Mouse (Mus musculus) cerebellum, postnatal 4 days (tissue): Measurements from ENCODE around the gene Fbln2.
A peak's percentile ranks its signal among the peaks of the same experiment; 100 is the strongest.

ENCODE experiments used
- DNase-seq, 2 experiments: peaks; one replicate each; pipeline ENCODE4 v3.0.0; 2022; ENCODE audit warnings: low spot score in 2 of 2, mixed read lengths in 1 of 2

Fbln2 gene

DNA sequence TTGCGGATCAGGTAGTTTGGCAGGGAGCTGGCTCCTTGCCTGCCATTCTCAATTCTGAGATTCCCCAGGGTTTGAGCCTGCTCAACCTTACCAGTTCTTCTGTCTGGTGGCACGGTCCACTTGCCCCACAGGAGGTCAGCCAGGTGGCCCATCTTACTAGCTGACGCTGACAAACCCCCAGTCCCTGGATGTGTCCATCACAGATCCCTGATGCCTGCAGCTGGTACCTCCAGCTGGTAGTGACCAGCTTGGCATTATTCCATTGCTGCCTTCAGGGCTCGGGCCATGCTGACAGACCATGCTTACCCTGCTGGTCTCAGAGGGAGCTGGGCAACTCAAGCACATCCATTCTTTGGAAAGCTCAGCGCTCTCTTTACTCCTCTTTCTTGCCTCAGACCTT, 18.7 kb downstream of the Fbln2 start:
- DNase-seq: no peak

DNA sequence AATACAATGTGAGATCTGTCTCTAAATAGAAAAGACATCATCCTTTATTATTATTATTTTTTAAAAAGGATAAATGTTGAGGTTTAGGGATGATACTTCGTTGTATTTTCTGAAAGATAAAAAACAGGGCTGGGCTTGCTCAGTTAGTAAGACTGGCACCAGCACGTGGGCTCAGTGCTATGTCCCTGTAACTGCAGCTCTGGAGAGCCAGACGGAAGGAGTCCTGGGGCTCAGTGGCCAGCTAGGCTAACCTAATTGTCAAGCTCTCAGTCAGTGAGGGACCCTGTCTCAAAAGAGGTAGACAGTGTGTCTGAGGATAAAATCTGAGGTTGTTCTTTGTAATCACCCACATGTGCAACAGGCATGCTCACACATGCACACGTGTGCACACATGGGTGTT, 19.3 kb downstream of the Fbln2 start:
- DNase-seq: no peak

DNA sequence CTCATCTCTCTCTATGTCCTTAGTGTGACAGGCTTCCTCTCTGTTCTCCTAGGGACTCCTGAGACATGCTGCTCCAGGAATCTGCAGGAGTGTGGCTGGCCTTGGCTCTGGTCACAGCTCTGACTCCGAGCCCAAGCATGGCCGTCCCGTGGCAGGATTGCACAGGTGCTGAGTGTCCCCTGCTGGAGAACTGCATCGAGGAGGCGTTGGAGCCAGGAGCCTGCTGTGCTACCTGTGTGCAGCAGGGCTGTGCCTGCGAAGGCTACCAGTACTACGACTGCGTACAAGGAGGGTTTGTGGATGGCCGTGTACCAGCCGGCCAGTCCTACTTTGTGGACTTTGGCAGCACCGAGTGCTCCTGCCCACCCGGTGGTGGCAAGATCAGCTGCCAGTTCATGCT, 20.8 kb downstream of the Fbln2 start:
- DNase-seq: no peak

DNA sequence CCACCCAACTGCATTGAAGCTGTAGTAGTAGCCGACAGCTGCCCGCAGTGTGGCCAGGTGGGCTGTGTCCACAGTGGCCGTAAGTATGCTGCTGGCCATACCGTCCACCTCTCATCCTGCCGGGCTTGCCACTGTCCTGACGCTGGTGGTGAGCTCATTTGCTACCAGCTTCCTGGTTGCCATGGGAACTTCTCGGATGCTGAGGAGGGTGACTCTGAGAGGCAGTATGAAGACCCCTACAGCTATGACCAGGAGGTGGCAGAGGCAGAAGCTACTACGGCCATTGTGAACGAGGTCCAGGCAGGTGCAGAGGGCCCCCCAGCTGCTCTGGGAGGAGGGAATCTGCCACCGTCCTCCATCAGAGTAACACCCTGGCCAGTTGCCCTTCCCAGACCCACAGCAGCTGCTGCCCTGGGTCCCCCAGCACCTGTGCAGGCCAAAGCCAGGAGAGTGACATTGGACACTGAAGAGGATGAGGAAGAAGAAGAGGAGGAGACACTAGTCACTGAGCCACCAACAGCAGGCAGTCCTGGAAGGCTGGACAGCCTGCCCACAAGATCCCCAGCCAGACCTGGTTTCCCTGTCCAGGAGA, 21.3 kb downstream of the Fbln2 start:
- DNase-seq: no peak

DNA sequence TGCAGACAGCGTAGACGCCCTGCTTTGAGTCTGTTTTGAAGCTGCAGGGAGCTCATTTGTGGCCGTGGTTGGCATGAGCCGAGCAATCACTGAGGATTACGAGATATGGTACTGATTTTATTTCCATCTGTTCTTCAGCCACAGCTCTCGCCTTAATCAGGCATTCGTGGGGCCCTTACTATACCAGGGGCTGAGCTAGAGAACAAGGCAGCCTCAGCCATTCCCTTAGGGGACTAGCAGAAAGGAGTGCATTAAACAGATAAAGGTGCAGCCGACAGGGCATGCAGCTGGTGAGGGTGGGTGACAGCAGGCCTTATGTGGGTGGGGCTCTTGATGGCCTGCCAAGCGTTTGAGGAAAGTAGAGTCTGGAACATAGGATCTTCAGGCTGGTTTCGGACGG, 23.8 kb downstream of the Fbln2 start:
- no peak for DNase-seq

DNA sequence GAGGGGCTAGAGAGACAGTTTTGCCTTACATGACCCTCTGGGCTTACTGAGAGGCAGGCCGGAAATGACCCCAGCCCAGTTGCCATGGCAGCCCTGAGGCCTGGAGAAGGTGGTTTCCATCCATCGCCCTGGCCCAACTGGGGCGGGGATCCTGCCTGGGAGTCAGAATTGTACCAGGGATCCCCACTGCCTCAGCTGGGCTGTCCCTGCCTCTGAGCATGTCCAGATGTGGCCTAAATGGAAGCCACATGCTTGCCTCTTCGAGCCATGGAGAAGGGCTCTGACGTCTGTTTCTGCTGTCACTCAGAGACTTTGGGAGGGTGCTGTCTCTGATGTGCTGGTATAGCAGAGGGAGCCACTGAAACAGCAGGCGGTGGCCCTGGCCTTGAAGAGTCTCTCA, 24.2 kb downstream of the Fbln2 start:
- no peak for DNase-seq

DNA sequence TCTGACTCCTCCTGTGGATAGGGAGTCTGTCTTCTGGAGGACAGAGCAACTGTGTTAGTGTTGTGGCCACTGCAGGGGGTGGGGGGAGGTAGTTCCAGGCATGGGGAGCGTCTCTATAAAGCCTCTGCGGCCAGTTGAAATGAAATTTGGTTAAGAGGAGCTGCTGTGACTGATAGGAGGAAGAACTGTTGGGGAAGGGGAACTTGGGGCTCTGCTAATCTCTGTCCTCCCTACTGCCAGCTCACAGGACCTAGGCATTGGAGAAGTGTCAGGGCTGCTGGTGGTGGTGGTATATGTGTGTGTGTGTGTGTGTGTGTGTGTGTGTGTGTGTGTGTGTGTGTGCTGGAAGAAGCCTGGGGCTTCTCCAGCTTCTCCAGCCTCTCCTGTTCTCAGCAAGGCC, 25.0 kb downstream of the Fbln2 start:
- DNase-seq: no peak

DNA sequence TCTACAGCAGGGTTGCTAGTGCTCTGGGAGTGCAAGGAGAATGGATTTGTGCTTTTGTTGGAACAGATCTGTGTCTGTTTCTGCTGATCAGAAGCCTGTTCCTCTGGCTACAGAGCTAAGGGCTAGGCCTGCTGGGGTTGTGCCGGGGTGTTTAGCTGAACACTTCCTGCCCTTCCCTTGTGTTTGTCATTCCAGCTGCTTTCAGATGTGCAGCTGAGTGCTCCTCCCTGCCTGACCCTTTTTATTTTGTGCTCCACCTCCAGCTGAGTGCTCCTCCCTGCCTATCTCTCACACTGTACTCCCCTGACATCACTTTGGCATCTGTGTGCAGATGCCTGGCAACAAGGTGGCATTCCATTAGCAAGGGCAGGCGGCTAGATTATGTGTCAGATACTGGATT, 28.3 kb downstream of the Fbln2 start:
- DNase-seq: no peak

DNA sequence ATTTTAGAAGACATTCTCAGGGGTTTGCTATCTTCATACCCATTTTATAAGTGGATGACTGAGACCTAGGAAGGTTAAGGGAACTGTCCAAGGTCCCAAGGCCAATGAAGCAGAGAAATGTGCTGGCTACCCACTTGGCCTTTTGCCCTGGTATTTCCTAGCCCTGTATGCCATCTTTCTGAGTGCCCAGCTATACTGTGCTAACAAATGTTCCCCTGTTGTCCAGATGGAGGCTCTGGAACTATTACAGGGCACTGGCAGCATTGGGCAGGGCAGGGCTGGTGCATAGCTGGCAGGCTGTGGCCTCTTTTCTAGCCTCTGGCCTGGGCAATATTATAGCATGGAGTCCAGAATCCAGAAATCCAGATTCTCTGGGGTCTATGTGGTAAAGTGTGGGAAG, 28.7 kb downstream of the Fbln2 start:
- no peak for DNase-seq

DNA sequence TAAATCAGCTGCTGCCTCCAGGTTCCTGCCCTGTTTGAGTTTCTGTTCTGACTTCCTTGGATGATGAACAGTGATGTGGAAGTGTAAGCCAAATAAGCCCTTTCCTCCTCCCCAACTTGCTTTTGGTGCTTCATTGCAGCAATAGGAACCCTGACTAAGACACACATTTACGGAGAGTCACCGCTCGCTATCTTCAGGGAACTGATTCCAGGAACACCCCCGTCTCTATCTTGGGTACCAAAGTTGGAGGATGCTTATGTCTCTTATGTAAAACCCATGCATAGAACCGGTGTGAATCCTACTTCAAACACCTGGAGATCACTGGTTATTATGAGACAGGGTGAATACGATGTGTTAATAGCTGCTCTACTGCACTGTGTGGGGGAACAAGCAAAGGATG, 31.1 kb downstream of the Fbln2 start:
- no peak for DNase-seq

DNA sequence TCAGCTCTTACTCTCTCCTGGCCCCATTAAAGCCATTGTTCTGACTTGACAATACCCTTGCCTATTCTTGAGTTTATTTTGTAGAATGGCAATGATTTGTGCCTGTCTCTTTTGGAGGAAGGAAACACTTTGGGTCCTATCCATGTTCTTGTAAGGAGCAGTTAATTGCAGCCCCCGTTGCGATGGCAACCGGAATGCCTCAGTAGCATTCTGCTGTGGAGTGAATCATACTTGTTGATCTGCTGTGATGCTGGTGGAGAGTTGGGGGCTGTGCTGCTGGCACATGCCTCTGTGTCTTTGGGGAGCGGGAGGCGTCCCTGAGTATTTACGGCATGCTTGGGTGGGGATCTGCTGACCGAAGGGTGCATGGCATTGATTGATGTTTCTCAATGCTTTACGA, 32.1 kb downstream of the Fbln2 start:
- DNase-seq: no peak

DNA sequence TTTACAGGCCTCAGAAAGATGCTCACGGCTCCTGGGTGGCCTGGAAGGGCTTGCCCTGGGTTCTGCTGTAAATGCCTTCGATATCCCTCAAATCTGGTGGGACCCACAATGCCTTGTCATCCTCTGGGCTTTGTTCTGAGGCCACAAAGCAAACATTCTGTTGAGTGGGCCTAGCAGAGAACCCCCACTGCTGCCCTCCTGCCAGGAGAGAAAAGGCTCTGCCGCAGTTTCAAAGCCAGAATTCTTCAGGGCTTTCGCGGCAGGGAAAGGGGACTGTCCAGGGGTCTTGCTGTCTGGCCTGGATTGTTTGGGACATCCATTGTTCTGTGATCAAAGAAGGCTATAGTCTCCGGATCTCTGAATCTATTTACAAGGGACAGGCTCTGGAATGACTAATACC, 33.1 kb downstream of the Fbln2 start:
- no peak for DNase-seq

DNA sequence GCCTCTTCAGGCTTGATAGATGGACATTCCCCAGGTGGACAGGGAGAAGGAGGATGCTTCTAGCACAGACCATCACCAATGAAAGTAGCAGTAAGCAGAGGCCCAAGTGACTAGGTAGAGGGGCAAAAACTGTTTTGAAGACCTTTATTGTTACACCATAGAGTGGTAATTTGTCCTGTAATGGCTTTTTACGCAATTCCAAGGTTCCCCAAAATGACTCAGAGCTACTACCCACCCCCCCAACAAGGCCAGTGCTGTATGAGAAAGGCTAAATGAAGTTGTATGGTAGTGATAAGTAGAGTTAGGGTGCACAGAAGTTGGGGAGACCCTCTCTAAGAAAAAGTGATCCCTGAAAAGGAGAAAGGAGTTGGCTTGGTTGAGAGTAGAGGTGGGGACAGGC, 35.1 kb downstream of the Fbln2 start:
- DNase-seq: no peak

DNA sequence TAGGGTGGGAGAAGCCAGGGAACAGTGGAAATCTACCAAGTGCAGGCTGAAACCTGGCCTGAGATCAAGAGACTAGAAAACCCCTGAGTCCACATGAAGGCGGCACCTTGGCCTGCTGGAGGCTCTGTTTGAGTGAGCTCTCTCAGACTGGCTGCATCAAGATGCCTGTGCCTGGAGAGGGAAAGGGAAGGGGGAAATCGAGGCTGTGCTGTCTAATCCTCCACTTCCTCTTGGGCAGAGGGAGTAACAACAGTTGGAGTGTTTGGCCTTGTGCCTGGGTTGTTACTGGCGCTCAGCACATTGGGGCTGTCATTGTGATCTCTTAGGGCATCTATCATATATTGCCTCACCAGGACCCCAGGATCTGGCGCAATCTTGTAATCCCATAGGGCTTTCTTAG, 36.4 kb downstream of the Fbln2 start:
- DNase-seq: no peak

DNA sequence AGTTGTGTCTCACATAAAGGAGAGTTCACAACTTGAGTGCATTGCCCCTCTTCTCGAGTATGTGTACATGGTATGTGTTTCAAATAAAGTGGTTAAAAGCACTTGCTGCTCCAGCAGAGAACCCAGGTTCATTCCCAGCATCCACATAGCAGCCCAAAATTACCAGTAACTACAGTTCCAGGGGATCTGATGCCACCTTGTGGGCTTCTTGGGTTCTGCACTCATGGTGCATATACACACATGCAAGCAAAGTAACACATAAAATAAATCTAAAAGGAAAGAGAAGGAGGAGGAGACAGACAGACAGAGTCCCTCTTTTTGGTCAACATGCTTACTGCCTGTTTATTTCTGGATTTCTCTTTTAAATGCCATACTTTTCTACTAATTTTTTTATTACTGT, 37.5 kb downstream of the Fbln2 start:
- DNase-seq: no peak

DNA sequence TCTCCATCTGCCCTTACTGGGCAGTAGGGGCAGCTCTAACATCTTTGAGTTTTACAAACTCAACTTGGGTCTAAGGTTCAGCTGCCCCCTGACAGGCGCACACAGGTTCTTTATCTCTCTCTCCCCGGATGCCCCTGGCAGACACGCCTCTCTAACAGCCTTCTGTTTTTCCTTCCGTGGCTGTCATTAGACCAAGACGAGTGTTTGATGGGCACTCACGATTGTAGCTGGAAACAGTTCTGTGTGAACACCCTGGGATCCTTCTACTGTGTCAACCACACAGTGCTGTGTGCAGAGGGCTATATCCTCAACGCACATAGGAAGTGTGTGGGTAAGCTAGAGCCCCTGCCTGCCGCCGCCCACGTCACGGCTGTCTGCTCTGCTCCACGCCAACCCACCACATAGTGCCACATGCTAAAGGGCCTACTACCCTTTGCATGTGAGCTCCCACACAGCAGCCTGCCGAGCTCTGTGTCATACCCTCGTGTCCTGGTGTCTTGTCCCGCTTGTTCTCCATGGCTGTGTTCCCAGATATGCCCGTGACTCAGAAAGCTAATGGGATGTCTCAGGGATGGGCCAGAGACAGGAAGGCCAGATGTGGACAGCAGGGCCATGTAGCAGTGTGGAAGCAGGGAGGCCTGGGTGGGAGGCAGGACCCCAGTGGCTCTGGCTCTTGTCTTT, 47.3 kb downstream of the Fbln2 start:
- no peak for DNase-seq

DNA sequence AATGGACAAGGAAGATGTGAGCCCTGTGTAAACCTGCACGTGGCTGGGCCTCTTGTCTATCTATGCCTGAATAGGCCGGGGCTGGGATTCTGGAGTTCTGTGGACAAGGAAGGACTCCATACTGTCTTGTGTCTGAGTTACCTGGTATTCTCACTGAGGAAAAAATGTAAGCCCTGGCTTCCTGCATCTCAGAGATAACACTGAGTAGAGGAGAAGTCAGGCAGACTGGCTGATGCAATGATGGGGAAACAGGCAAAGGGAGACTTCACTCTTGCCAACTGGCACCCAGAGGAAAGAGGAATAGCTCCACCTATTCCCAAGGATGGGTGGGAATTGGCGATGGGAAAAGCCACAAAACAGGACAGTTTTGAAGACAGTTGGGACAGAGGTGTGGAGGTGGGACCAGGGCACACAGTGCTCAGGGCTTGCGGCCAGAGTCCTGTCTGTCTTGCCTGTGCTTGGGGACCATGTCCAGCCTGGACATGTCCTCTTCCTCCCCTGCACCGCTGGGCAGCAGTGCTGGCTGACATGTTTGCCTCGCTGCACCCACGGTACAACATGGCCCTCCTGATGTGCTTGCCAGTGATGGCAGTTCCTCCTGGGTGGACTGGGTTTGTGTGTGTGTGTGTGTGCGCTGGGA, 48.2 kb downstream of the Fbln2 start:
- no peak for DNase-seq

DNA sequence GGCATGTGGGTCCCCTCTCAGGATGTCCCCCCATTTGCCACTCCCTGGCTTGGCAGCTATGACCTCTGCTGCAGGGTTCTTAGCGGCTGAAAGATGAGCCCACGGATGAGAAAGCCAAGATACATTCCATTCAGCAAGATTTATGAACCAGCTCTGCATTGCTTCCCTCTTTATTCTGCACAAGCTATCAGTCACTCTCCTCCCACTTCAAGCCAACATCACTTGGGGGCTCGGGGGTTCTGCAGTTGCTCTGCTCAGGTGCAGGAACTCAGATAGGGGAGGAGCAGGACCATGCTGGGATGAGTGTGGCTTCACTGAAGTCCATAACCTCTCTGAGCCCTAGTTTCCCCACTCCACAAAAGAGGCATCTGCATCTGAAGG, 48.7 kb downstream of the Fbln2 start:
- no peak for DNase-seq

DNA sequence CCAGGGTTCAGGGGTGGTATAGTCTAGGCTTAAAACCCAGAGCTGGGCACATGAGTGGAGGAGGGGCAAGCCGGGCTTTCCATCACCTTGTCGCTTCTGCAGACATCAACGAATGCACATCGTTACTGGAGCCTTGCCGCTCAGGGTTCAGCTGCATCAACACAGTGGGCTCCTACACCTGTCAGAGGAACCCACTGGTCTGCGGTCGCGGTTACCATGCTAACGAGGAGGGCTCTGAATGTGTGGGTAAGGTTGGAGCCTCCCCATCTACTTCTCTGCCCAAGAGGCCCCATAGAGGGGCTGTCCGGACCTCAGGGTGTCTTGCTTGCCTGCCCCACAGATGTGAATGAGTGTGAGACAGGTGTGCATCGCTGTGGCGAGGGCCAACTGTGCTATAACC, 53.4 kb downstream of the Fbln2 start:
- DNase-seq: no peak

DNA sequence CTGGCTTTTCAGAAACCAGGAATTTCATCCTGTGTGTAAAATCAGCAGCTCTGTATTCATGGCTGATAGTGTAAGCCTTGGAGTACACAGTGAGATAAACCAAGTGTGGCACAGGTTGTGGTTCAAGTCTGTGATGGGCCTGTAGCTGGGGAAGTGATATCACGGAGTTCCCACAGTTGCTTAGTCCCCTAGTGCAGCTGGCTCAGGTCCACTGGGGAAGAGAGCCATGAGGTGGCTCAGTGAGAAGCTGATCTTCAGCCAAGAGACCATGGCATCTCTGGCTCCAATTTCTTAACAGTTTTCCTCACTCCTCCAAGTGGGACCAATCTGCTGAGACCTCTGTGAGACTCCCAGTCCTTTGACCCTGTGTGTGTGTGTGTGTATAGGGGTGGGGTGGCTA, 54.4 kb downstream of the Fbln2 start:
- DNase-seq: peak in 1 of 2 experiments; percentile 50

DNA sequence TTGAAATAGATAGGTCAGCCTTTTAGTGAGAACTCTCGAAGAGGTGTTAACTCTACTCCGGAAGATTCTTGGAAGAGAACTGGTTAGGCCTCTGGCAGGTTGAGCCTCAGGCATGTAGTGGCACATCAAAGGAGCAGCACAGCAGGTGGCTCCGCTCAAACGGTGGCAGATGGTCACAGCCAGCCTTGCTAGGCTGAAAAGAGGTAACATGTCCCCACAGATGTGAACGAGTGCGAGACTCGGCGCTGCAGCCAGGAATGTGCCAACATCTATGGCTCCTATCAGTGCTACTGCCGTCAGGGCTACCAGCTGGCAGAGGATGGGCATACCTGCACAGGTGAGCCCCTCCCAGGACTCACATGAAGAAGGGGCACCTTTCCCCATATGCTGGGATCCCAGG, 56.1 kb downstream of the Fbln2 start:
- DNase-seq: no peak

DNA sequence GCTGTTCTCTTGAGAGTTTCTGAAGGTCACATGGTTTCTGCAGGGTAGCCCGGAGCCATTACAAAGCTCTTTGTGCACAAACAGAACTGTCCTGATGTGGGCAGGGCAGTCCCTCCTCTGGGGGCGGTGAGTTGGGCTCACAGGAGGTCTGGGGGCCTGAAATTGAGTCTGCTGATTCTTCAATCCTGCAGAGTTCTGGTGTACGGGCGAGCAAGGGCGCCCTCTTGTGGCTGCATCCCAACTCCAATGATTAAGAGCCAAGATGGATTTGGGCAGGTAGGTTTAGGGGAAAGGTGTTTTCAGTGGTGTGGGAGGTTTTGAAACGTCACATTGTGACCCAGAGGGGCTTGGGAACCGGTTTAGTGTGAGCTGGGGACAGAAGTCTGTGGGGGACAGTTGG, 65.3 kb downstream of the Fbln2 start:
- peak; percentile 58 to 76 for DNase-seq

DNA sequence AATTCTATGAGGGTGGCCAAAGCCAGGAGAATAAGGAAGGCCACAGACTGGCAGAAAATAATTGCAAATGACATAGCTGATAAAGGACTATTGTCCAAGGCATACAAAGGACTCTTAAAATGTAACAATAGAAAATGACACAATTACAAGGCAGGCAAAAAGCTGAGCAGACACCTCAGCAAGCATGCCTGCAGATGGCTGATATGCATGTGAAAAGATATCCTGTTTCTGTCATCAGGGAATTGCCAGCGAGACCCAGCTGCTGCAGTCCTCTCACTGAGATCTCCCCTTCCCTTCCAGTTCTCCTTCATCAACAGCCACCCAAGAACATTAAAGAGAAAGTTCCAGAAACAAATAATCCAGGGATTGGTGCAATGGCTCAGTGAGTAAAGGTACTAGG, 66.0 kb downstream of the Fbln2 start:
- DNase-seq: no peak

DNA sequence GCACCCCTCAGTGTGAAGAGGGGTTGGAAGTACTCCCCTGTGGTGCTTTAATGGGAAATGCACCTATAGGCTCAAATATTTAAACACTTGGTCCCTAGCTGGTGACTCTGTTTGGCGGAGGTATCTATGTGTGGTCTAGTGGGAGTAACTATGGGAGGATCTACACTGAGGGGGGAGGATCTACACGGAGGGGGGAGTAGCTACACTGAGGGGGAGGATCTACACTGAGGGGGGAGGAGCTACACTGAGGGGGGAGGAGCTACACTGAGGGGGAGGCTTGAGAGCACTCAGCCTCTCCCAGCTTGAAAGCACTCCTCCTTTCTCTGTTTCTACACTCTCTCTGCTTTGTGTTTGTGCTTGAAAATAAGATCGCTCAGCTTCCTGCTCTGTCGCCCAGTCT, 67.2 kb downstream of the Fbln2 start:
- no peak for DNase-seq
